Mouse (Mus musculus): ENCODE results near the gene Vipr2.

Vipr2 gene

GRCm38 (mm10) chr12:116077074-116077854 is at the start of gene Vipr2:
TSS of gene Vipr2 (plus strand) at chr12:116077726.
- DNase-seq, result peak; percentile 13

DNA sequence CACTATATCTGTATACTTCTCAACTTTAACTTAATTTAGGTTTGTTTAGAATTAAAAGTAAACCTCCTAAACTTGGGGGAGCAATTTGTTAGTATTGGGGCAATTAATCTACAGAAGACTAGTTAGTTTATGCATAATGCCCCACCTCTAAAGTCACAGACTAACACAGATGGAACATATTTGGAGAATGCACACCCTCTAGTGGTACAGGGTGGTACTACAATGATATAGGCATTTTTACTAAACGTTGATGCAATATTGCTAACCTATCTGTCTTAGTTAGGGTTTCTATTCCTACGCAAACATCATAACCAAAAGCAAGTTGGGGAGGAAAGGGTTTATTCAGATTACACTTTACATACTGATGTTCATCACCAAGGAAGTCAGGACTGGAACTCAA is 49.4 kb upstream of the Vipr2 start:
- no peak for DNase-seq

- no peak for DNase-seq
Measured at GRCm38 (mm10) chr12:116035346-116035745, 42.2 kb upstream of the Vipr2 start.

DNA sequence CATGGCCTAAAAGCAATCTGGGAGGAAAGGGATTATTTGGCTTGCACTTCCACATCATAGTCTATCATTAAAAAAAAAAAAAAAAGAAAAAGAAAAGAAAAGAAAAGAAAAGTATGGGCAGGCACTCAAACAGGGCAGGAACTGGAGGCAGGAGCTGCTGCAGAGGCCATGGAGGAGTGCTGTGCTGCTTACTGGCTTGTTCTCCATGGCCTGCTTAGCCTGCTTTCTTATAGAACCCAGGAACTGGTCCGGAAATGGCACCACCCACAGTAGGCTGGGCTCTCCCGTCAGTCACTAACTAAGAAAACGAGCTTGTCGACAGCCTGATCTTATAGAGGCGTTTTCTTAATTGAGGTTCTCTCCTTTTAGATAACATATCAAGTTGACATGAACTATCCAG is 32.7 kb upstream of the Vipr2 start:
- no peak for DNase-seq

- DNase-seq, result peak; percentile 99
Measured at GRCm38 (mm10) chr12:116047440-116048377, 29.8 kb upstream of the Vipr2 start, which contains the start of gene Zfp386. TSS of gene Zfp386 (plus strand) at chr12:116047724.

DNA sequence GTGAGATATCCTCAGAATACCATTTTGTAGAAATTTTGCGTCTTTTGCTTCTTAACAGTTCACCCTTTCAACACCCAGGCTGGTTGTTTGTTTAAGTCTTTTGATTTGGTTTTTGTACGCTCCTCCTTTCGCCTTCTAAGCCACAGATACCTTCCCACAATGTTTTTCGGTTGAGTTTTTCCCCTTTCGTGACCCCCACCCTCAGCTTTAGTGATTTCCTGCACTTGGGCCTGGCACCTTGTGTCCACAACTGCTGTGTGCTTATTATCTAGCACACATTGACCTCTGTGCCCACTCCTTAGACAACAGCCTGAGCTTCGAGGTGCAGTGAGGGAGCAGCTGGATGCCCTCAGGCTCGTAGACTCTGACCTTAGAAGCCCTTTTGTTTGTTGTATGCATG is 28.8 kb upstream of the Vipr2 start:
- DNase-seq, result no peak

GRCm38 (mm10) chr12:116049236-116049635 is 28.3 kb upstream of the Vipr2 start:
- DNase-seq, result no peak

GRCm38 (mm10) chr12:116049701-116050100 is 27.8 kb upstream of the Vipr2 start:
- no peak for DNase-seq

GRCm38 (mm10) chr12:116054342-116054741 is 23.2 kb upstream of the Vipr2 start:
- no peak for DNase-seq

GRCm38 (mm10) chr12:116056112-116056511 is 21.4 kb upstream of the Vipr2 start:
- no peak for DNase-seq

DNA sequence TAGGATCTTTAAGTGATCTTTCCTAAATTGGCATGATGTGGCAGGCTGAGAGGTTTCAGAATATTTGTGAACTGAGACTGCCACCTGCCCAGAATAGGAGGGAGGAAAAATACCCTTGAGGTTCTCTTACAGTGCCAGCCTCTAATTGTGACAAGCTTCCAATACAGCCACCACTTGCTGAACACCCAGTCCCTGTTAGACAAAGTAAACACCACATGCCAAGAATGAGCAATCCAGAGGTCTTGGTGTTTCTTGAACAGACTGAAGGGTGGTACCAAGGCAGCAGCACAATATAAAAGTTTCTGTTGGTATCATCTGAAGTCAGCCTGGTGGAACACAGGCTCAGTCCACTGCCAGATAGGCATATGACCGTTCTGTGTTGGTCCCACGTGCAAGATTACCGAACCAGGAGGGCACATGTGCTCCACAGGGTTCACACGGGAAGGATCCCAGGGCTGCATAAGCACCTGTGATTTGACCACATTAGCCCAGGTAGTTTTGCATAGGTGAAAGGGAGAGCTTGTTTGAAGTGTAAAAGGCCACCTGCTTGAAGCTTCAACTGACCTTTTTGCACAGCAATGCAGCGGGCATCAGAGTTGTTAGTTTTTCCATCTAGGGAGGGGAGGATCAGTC is 15.8 kb upstream of the Vipr2 start:
- DNase-seq, result no peak

DNA sequence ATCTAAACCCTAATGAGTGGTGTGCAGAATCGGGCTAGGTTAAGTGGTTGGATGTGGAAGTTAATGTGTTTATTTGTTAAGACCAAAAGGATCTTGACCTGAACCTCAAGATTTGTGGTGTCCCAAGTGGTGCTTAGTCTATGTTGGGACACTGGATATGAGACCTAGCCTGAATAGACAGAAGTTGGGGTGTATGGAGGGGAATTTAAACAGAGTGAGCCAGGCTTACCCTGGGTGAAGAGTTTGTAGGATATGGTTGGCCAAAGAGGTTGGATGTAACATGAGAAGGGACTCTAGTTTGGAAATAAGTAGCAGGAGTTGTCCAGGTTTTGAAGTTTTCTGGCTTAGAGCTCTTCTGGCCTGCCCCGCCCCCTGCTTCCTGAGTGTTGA is 15.3 kb upstream of the Vipr2 start:
- DNase-seq, result no peak

DNA sequence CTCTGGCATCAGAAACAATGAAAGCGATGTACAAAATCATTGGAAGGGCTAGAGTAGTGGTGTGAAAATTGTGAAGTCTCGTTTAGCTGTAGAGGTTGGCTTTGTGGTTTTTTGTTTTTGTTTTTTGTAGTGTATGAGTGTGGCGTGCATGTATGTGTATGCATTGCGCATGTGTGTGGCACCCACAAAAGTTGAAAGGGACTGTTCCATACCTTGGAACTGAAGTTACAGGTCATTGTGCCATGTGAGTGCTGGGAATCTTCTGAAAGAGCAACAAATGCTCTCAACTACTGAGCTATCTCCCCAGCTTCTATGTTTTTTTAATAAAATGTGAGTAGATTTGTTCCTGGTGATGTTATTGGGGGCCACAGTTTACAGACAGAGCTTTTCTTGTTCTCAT is 14.5 kb upstream of the Vipr2 start:
- no peak for DNase-seq

GRCm38 (mm10) chr12:116071023-116071422 is 6.5 kb upstream of the Vipr2 start:
- peak; percentile 13 for DNase-seq

GRCm38 (mm10) chr12:116077855-116078366 is 385 bp downstream of the Vipr2 start:
- no peak for DNase-seq

DNA sequence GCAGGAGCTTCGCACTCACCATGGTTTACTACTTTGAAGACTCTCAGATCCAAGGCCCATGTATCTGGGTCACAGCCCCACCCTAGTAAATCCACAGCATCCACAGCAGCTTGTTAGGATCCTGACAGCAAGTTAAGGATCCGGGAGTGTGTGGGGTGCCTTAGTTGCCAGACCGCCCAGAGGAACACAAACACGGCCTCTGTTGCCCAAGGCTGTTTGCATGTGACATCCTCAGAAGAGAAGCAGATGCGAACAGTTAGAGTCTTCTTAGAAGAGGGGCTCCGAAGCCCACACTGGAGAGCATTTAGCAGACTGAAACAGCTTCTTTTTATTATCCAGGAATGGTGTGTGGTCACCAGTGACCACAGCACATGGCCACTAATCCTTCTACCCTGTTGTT is 5.6 kb downstream of the Vipr2 start:
- no peak for DNase-seq

DNA sequence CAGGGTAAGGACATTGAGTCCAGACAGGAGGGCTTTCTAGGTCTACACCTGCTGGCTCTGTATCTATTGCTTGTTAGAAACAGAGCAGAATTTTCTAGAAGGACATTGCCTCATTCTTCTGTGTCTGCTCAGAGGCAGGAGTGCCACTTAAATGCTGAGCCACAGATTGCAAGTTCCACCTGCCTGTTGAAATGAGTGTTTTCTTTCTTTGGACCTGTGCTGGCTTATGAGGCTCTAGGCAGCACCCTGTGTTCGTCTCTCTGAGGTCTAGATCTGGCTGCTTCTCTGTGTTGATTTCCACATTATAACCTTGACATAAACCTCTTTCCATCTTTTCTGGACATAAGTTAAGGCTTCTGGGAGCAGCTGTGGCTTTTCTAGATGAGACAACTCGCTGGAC is 6.8 kb downstream of the Vipr2 start:
- DNase-seq, result no peak

DNA sequence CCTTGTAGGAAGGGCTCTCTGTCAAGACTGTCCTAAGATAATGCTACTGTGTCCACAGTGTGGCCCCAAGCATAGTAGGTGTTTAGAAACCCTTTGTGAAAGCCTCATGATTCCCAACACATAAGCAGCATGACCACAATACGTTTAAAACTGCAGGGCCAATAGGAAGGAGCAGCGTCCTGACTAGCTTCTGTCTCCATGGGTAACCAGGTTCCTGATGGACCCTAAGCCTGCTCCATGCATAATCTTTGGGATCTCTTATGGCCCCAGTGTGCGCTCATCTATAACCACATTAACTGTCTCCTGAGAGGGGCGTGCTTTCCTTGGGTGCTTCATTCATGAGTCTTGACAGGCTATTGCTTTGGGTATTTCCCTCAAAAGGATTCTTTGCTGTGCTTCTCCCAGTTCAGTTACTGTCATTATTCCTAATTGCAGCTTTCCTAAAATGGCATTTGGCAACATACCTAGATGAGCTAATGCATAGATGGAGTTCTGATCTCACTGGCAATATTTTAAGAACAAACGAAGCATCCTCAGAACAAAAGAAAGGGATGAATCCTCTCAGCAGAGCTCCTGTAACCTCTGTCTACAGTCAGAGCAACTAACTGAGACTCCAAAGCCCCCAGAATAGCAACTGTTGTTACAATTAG is 9.6 kb downstream of the Vipr2 start:
- no peak for DNase-seq

GRCm38 (mm10) chr12:116089836-116090235 is 12.3 kb downstream of the Vipr2 start:
- no peak for DNase-seq

- no peak for DNase-seq
Measured at GRCm38 (mm10) chr12:116094765-116095555, 17.4 kb downstream of the Vipr2 start.

GRCm38 (mm10) chr12:116096361-116096904 is 18.9 kb downstream of the Vipr2 start:
- no peak for DNase-seq

All from kidney, adult 18-20 months (tissue).